Mouse (Mus musculus): ENCODE data around the gene Hlf.

Hlf gene

DNA sequence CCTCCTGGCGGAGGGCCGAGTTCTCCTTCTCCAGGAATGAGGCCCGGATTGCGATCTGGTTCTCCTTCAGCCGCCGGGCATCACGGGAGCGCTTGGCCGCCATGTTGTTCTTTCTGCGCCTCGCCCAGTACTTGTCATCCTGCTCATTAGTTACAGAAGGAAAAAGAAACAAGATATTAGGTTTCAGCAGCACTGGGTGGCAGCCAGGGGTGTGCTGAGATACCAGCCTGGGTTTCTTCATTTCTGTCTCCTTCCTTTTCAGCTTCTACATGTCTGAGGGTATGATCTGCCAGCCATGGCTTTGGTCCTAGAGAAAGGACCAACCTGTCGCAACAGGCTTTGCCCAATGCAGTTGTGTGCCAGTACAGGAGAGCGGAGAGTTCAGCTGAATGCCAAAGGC is 49.9 kb downstream of the Hlf start:
- DNase-seq (ENCODE audit: low read depth): no peak

DNA sequence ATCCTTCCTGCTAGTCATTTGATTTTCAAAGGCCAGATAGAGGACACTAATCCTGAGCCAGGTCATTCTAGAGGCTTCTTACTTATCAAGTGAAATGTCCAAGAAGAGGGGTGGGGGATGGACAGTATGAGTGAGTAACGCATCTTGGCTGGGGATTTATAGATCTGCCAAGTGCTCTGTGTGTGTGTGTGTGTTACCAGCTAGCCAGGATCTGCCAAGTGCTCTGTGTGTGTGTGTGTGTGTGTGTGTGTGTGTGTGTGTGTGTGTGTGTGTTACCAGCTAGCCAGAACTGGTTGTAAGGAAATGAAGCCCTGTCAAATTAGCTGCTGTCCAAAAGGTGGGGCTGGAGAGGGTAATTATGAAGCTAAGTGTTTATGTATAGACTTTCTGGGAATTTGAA is 55.9 kb downstream of the Hlf start:
- DNase-seq (ENCODE audit: low read depth): peak; percentile 82

DNA sequence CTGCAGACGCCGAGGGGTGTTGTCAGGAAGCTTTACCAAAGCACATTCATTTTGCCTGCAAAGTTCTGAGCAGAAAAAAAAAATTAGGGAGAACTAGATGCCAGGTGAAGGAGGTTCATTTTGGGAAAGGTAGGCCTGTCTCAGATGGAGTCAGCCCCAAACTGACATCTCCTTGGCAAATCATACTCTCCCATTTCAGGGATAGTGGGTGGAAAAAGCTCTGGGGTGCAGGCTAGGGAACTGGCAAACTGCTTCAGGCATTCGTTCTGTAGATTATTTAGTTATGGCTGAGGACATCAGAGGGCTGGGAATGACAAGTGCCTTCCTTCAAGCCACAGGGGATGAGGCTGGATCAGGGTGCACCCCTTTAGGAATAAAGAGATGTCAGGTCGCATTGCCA is 58.0 kb downstream of the Hlf start:
- DNase-seq (ENCODE audit: low read depth): no peak

DNA sequence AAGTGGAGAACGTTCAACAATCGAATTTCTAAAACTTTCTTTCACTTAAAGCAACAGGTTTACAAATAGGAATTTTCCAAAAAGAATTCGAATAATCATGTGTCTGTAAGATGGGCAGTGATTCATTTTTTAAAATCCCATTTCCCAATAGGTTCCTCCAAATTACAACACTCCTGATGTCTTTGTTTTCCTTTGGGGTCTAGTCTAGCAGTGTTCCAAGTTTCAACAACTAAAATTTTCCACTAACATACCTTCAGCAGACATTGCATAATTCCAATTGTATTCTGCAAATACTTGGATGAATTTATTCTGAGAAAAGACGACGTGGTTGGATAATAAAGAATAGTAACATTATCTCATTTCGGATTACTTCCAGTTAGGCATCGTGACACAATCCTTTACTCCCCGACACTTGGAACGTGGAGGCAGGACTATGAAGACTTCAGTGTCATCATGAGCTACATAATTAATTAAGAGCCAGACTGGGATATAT is 60.4 kb downstream of the Hlf start:
- DNase-seq (ENCODE audit: low read depth): peak; percentile 73

DNA sequence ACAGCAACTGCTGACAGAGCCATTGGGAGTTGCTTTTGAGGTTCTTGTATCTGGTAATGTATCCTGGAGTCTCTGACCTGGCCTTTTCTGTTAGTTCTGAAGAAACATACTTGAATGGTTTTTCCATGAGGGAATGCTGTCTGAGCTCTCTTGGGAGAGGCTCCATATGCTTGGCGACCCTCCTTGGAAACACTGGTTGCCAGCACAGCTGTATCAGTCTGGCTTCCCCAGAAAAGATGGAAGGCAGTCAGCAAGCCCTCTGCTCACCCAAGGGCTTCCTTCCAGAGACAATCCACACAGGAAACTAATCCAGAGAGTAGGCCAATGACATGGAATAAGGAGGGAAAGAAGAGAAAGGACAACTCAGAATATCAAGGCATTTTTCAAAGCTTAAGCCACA is 63.9 kb downstream of the Hlf start:
- peak; percentile 27 for DNase-seq (ENCODE audit: low read depth)

DNA sequence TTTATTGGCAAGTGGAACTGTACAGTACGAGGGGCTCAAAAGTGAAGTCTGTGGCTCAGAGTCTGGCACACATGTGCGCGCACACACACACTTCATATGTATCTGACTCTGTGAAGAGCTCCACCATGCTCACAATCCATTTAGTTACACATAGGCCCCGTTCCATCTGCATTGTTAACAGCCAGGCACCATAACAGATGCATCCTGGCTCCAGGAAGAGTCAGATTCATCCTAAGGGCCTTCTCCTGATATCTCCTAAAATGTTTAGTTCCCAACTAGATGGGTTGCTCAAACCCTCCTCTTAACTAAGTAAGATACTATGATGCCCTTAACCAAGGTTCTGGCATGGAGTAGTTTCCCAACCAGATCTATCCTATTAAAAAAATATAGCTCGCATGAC is 64.5 kb downstream of the Hlf start:
- no peak for DNase-seq (ENCODE audit: low read depth)

DNA sequence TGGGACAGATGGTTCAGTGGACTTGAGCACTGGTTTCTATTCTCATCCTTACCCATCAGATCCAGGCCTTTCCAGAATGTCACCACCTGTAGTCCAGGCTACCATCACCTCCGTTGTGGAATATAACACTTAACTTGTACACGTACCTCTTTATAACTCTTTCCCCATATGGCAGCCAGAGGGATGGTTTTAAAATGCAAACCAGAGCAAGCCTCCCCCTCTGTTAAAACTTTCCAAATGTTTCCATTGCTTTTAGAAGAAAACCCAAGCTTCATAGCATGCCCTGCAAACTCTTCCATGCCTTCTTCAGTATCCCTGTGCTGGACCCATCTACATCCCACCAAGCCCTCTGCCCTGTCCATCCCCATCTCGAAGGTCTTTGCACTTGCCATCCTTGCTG is 66.1 kb downstream of the Hlf start:
- no peak for DNase-seq (ENCODE audit: low read depth)

DNA sequence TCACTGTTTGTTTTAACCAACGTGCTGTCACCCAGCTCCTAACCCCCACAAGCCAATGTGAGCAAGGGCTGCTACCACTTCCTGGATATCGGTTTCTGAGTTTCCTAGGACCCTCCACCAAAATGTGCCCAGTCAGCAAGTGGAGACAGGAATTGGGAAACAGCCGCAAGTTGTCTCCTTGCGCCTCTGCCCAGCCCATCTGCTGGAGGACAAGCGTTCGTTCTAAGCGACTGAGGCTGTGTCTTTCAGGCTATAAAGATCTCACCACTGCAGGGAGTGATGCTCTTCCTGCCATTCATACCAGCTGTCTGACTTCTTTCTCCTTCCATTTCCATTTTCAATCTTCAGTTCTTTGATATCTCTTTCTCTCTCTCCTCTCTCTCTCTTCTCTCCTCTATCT is 69.8 kb downstream of the Hlf start:
- no peak for DNase-seq (ENCODE audit: low read depth)

DNA sequence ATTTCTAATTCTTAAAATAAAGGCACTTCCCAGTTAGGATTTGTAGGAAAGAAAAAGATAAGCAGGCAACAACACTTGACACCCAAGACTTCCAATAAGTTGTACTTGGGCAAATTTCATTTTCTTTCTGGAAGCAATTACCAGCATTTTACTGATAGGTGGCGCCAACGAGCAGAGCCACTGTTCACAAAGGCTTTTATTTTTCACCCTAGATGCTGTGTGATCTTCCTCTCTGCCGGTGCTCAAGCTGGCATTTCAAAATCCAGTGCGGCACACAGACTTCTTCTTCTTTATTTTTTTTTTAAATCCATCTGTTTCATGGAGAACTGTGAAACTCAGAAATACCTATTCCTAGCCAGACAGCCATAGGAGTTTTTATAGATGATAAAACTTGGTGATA is 73.2 kb downstream of the Hlf start:
- peak; percentile 83 for DNase-seq (ENCODE audit: low read depth)

DNA sequence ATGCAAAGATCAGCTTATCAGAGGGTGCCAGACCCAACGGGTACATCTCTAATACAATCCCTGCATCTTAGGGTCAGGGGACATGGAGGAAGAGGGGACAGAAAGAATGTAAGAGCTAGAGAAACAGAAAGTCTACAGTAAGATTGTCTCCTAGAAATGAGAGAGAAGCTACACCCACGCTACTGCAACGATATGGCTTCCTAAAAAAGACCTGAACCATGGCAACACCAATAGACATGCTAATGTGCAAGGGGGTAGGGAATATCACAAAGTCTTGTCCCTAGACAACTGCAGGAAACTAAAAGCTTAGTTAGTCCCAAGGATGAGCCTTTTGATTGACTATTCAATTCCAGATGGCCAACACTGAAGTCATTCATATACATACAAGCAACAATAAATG is 76.1 kb downstream of the Hlf start:
- DNase-seq (ENCODE audit: low read depth): no peak

DNA sequence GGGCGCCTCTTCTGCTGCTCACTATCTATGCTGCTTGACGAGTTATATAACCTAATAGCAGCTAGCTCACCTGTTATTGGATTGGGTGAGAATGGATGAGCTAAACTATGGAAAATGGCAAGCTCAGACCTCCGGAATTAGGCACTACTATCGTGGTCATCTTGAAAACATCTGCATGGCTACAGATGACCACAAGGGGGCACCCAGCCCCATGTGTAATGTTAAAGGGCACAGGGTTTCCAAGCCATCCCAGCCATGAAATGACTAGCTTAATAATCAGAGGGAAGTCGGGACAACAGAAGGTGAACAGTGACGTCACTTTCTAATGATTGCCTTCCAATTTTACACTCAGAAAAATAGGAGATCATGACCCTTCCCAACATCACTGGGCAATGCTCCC is 83.7 kb downstream of the Hlf start:
- peak; percentile 70 for DNase-seq (ENCODE audit: low read depth)

DNA sequence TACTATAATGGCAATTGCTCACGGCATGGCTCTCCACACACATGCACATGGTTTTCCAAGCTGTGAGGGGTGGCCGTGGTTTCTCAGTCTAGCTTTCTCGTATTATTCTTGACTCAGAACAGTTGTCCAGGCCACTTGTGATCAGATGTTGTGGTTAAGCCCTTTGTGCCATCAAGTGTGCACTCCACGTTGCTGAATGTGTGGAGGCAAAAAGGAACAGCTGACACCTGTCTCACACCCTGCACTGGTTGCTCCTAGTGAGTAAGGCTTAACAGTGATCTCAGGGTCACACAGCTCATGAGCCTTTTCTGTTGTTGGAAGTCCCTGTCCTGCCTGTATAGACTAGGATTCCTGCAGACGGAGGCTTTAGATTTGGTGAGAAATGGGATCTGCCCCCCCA is 84.6 kb downstream of the Hlf start:
- DNase-seq (ENCODE audit: low read depth): no peak

DNA sequence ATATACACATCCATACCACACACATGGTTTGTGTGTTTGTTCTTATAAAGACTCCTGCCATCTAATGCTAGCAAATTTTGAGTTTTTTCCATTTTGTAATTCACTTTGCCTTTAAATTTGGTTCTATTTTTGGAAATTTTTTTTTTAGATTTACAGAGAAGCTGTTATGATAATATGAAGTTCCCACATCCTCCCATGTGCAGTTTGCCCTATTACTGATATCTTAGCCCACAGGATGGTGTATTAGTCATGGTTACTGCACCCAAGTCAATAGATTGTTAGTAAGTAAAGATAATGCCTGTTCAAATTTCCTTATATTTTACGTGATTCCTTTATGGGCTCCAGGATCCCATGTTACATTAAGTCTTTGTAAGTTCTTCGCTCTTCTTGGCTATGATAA is 96.1 kb downstream of the Hlf start:
- no peak for DNase-seq (ENCODE audit: low read depth)

DNA sequence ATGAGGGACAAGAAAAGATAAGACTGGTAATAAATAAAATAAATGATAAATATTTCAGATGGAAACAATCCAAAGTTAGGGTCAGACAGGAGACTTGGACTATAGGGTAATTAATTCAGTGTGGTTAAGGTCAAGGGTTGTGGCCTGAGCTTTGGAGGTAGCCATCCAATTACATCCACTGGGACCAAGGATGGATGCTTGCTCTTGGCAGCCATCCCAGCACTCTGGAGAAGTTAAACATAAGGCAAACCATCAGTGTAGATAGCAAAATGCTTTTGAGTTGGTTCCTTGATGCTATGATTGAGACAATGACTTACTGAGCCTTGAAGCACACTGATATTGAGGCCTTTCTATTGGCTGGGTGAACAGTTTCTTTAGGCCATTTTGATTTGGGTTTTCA is 97.9 kb downstream of the Hlf start:
- peak; percentile 39 for DNase-seq (ENCODE audit: low read depth)

DNA sequence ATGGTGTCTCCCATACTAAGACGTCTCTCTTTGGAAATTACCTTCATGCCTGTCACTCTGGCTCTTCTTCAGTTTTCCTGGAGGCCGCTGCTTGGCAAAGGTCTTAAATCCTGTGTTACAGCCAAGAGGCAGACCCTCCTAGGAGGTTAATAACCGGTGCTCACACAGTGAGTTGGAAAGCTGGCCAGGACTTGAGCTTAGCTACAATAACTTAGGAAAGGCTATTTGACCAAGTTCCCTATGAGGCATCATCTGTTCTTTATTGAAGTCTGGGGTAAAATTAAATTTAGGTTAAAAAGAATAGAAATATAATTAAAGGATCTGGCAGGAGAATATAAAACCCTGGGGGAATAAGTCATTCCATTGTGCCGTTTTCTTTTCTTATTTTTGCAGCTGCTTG is 99.5 kb downstream of the Hlf start:
- DNase-seq (ENCODE audit: low read depth): no peak

DNA sequence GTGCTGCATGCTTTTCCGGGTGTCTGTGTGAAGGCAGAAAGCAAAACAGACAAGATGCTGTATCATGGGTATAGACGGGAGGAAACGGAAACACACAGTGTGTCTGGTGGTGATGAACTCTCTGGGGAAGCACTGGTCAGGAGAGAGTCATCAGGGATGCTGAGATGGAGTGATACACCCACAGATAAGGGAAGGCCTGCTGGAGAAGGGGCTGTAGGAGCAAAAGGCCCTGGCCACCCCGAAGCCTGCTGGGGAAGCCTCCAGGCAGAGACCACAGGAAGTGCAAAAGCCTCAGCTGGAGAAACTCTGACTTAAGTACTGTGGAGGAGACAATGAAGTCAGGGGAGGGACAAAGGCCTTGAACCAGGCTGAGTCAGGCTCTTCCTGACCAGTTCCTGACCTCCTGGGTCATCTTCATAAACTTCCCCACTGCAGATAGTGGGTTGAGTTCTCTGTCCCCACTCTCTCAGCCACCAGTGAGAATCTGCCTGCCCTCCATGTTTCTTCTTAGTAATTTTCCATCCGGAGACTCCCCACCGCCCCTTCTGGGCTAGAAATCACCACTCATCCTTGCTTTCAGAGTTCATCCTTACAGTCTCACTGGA is 104.0 kb downstream of the Hlf start:
- DNase-seq (ENCODE audit: low read depth): peak; percentile 9

All from NIH3T3 (cell line).